Mouse (Mus musculus) c-Kit-positive CD71-positive TER-119-negative erythroid progenitor cells, embryonic 14.5 days (primary cell): Measurements from ENCODE around the gene Aim2.

Source experiments
- DNase-seq: peaks from one replicate; pipeline ENCODE4 v3.0.0-alpha.2; 2013; ENCODE audit warnings: low read depth

The Aim2 gene

GRCm38 (mm10) chr1:173391754-173392153, 41.1 kb downstream of the Aim2 start:
- DNase-seq, result no peak

- peak; percentile 44 for DNase-seq
These were observed 47.8 kb downstream of the Aim2 start for GRCm38 (mm10) chr1:173398323-173398970.

- DNase-seq, result no peak
These were observed 54.1 kb downstream of the Aim2 start for GRCm38 (mm10) chr1:173404696-173405309.

DNA sequence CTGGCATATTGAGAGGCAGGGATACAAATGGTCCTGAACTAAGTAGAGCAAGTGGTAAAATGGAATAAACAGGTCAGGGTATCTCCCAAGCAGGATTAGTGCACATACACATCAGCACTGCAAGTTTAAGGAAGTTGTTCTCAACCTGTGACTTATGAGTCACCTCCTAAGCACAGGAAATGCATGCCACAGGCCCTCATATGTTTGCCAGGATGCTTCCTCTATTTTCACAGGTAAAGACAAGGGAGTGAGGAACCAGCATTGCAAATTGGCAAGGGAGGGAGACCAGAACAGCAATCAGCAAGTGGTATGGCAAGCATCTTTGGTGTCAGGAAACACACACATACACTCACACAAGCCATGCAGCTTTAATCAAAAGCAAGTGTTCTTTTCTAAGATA, 58.4 kb downstream of the Aim2 start:
- no peak for DNase-seq

DNA sequence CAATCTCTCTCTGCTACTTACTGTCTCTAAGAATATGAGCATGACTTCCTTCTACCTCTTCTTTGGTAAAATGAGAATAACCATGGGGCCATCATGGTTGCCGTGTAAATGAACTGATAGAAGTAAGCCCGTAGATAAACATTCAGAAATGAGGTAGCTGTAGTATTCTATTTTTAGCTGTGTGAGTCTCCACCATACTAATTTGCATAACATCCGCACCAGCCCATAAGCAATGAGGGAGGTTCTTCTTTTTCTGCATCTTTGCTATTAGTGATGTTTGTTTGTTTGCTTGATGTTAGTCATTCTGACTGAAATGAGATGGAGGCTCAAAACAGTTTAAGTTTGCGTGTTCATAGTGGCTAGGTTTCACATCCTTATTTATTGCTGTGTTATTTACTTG, 61.2 kb downstream of the Aim2 start:
- no peak for DNase-seq

- DNase-seq, result no peak
These were observed 64.0 kb downstream of the Aim2 start for GRCm38 (mm10) chr1:173414631-173415030.

DNA sequence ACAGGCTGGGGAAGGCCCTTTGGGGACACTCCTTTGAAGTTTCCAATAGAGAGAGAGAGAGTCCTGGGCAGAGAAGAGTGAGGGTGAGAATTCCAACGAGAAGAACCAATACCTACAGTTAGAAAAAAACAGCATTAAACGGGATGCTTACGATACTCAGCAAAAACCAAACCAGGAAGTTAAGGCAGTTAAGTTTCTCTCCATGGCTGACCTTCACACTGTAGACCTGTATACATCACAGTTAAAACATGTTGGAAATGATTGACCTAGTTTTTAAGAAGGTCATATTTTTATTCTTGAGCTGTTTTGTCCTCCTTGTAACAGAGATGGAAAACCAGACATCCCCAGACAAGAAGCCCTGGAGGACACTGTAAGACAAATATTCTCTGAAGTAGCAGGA, 67.8 kb downstream of the Aim2 start:
- DNase-seq, result no peak

- DNase-seq, result no peak
These were observed 68.4 kb downstream of the Aim2 start for GRCm38 (mm10) chr1:173418936-173419621.

DNA sequence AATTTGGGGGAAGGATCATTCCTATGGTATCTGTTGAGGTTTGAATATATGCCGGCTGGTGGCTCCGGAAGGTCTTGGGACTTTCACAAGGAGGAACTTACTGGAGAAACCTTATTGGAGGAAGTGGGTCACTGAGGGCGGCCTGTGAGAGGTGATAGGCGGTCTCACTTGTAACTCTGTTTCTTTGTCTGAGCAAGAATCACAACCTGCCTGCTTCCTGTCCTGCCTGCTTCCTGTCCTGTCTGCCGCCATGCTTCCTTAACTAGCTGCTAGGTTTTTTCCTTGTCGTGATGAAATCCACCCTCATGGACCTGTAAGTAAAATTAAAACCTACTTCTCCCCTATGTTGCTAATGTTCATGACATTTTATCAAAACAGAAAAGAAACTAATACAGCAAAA, 69.7 kb downstream of the Aim2 start:
- DNase-seq, result no peak

DNA sequence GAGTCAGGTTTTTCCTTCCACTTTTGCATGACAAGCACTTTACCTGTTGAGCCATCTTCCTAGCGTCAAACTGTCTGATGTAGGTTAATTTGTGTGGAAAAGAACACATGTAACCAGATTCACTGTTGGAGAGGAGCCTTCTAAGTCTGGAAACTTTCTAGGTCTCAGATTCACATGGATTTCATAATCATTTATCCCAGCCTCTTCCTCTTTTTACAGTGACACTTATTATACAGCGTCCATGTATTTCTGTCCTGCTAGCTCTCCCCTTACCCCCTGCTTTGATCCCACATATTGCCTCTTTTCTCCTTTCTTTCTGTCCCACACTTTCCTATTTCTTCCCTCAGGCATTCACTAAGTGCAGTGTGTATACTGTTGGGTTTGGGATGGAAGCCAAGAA, 75.7 kb downstream of the Aim2 start:
- DNase-seq, result no peak

DNA sequence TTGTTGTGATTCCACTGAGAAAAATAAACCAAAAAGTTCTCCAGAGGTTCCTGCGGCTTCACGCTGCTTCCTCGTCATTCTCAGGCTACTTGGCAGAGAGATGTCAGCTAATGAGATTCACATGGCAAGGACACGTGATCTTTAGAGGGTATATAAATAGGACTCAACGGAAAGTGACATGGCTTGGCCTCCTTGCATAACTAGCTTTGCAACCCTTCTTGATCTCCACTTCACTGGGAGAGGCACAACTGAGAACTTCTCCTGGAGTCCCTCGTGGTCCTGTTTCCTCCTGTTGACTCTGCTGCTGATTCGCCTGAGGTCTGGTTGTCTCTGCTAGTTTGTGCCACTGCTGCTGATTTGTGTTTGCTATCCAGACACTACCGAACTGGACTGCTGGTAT, 76.7 kb downstream of the Aim2 start:
- no peak for DNase-seq

- DNase-seq, result no peak
These were observed 79.5 kb downstream of the Aim2 start for GRCm38 (mm10) chr1:173429995-173430699.

DNA sequence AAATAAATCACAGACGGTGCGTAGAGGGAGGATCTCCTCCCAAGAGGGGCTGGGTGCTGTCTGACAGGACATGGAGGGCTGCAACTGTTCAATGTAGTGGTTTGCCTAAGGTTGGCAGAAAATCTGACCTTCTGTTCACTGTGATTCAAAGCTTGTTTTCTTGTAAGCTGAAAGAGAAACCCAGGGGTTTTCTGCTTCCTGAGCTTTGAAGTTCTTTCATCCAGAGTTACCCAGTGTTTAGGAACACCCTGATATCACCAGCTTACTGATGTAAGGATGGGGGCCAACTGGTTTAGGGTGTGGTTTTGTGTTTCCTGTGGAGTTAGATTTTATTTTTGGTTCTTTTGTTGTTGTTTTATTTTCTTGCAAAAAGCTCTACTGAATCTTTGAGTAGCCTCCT, 81.7 kb downstream of the Aim2 start:
- DNase-seq, result no peak

- no peak for DNase-seq
These were observed 86.7 kb downstream of the Aim2 start for GRCm38 (mm10) chr1:173437161-173437953.

DNA sequence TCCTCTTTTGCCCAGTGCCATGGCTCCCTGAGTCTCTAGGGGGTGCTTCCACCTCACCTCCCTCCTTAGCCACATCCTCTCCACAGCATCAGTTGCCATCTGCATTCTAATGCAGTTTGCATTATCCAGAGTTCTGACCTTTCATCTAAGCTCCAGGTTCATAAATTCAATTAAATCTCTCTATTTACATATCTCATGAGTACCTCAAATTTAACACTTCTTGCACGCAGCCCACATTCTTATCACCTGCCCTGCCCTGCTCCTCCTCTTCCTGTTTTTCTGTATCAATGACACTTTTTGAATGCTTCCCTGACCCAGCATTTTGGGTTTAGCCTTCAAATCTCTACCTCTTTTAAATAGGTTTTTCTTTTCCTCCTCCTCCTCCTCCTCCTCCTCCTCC, 90.0 kb downstream of the Aim2 start:
- no peak for DNase-seq

- DNase-seq, result no peak
These were observed 90.5 kb downstream of the Aim2 start for GRCm38 (mm10) chr1:173441210-173441609.

- DNase-seq, result no peak
These were observed 92.4 kb downstream of the Aim2 start for GRCm38 (mm10) chr1:173443061-173443460.

- DNase-seq, result no peak
These were observed 96.4 kb downstream of the Aim2 start for GRCm38 (mm10) chr1:173447067-173447466.

GRCm38 (mm10) chr1:173450621-173451020, 99.9 kb downstream of the Aim2 start:
- no peak for DNase-seq

- DNase-seq, result no peak
These were observed 101.0 kb downstream of the Aim2 start for GRCm38 (mm10) chr1:173451665-173452064.

GRCm38 (mm10) chr1:173456139-173456754, 105.6 kb downstream of the Aim2 start:
- peak; percentile 21 for DNase-seq

DNA sequence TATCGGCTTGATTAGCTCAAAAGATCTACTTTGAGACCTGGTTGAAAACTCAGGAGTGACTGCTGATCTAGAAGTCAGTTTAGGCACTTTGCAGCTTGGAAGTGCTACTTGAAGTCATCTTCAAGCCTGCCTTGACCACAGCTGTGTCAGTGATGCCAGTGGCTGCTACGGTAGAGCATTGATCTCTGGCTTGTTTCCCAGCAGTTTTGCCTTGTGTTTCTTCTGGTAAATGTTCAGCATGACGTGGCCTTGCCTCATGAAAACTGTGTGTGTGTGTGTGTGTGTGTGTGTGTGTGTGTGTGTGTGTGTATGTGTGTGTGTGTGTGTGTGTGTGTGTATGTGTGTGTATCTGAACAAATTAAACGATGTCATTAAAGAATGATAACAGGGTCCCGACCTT, 106.1 kb downstream of the Aim2 start:
- DNase-seq, result no peak
